Mouse (Mus musculus): ENCODE results near the gene Abcg4.

The Abcg4 gene

DNA sequence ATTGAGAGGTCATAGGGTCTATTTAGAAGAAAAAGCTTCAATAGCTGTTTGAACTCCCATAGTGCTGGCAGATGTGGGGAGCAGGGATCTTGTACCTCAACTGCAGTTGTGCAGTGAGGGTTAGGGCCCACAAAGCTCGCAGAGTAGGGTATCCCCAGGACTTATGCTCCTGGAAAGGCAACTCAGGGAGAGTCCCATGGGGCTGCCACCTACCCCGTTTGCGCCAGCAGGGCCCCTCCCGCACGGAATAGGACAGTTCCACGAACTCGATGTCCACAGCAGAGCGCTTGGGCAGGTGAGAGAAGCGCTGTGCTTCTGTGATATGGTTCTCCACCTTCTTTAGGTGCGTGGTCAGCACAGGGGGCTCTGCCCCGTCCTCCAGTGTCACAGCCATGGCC, 1.4 kb downstream of the Abcg4 start:
- ATAC-seq (ENCODE audit: insufficient number of reproducible peaks, low FRiP score, low TSS enrichment) = no peak

DNA sequence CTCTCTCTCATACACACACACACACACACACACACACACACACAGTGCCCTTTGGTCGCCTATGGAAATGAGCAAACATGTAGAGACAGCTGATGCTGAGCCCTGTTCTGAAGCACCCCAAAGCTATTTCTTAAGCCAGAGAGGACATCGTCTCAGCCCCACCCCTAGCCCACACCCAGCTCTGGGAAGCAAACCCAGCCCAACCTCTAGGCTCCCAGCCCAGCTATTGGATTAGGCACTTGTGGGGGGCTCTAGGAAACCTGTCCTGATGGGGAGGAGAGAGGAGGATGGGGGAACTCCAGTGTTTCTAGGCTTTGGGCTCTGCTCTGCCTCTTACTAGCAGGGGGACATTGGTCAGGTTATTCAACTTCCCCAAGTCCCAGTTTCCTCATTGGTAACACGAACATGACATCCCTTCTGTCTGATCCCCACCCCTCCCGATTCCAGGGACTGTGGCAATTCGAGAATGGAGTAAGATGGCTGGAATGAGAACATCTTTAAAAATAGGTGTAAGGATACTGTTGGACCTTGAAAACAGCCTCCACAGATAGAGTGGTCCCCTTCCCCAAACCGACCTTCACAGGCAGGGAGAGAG, 2.1 kb downstream of the Abcg4 start:
- no peak for ATAC-seq (ENCODE audit: insufficient number of reproducible peaks, low FRiP score, low TSS enrichment)

DNA sequence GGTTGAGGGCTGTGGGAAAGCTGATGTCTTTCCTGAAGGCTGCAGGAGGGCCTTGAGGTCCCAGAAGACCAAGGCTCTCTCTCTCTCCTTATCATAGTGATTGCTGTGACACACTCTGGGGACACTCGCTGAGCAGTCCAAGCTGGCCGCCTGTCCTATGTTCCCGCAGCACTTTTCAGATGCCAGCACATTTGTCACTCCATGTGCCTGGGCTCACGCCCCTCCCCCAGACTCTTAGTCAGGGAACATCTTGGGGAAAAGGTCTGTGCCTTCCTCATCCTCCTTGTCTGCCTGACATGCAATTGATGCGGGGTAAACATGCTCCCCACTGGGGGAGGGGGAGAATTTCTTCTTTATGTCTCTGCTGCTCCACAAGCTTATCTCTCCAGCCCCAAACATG, 5.2 kb downstream of the Abcg4 start:
- no peak for ATAC-seq (ENCODE audit: insufficient number of reproducible peaks, low FRiP score, low TSS enrichment)

DNA sequence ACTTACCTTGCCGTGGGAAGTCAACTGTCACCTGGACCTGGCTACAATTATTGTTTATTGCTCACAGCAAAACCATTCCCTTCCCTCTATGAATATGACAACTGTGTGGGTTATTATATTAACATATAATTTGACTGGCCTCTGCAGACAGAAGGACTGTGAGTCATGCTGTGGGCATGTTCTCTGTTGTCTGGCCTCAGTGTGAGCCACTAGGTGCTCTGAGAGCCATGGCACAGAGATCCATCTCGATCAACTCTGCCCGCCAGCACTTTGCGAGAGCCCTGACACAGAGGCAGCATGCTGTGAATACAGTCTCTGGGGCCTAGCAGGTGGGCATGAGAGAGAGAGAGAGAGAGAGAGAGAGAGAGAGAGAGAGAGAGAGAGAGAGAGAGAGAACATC, 18.4 kb downstream of the Abcg4 start:
- no peak for ATAC-seq (ENCODE audit: insufficient number of reproducible peaks, low FRiP score, low TSS enrichment)

DNA sequence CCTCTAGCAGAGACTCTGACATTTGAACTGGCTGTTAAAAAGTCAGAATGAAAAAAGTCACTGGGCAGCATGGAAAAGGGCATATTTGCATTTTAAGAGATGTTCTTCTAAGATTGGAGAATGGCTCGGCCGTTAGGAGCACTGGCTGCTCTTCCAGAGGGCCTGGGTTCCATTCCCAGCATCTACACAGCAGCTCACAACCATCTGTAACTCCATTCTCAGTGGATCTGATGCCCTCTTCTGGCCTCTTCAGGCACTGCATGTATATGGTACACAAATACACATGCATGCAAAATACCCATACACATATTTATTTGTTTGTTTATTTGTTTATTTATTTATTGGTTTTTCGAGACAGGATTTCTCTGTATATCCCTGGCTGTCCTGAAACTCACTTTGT, 19.3 kb downstream of the Abcg4 start:
- ATAC-seq (ENCODE audit: insufficient number of reproducible peaks, low FRiP score, low TSS enrichment) = no peak

DNA sequence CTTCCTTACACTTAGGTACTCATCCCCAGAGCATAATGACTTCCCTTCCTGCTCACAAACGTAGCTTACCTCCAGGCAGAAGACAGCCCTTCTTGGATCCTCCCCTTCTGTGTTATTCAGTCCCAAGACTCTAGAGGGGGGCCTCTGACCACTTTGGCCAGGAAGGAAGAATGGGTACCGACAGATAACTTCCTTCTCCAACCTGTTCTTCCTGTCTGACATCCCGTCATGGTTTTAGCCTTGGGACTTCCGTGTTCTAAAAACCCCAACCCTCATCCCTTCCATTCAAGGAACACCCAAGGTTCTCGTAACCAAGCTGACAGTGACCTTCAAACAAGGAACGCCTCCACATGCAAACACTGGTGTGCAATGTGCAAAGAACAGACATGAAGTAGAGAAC, 20.0 kb downstream of the Abcg4 start, which contains the start of gene Nlrx1:
Nlrx1 (minus strand) TSS at position 168 of the 400 bp plus-strand sequence.
- ATAC-seq (ENCODE audit: insufficient number of reproducible peaks, low FRiP score, low TSS enrichment) = no peak

DNA sequence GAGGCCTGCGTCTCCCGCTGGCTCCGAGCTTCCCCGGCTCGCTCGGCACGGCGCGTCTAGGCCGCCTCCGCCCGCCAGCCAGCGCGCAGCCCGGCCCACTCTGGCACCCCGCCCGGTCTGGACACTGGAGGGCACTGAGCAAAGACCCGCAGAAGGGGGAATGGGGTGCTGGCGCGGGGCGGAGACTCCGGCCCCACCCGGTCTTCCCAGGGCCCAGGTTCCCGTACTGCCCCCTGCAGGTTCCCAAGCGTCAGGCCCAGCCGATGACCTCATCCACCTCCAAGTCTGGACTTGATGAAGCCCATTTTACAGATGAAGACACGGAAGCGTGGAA, 20.4 kb downstream of the Abcg4 start:
- peak; percentile 70; the same call in 1 of the 2 replicates for ATAC-seq (ENCODE audit: insufficient number of reproducible peaks, low FRiP score, low TSS enrichment)

DNA sequence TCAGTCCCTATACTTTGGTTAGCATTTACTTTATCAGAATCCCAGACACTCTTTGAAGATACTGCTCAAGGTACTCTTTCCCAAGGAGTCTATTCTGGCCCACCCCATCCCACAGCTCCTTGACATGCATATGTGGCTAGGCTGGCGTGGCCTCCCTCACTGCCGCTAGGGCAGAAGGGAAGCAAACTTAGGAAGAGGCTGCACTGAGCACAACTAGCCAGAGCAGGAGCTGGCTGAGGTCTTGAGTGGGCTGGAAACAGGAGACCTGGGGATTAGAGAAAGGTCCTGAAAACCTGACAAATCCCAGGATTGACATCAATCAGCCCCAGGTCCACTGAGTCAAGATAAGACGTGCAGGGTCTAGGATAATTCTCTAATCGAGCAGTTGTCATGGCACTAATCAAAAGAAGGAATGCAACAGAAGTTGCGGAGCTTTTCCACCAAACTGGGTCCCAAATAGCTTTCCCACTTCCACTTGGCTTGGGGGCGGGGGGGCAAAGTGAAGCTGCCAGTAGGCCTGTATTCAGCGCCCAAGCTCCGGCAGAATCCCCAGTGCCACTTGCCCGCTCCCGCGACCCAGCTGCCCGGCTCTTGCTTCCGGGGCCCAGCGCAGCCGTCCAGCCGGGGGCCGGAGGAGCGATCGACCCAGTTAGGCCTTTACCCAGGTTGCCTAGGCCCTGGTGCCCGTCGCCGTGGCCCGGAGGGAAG, 20.9 kb downstream of the Abcg4 start:
- peak; percentile 81; the same call in 1 of the 2 replicates for ATAC-seq (ENCODE audit: insufficient number of reproducible peaks, low FRiP score, low TSS enrichment)

DNA sequence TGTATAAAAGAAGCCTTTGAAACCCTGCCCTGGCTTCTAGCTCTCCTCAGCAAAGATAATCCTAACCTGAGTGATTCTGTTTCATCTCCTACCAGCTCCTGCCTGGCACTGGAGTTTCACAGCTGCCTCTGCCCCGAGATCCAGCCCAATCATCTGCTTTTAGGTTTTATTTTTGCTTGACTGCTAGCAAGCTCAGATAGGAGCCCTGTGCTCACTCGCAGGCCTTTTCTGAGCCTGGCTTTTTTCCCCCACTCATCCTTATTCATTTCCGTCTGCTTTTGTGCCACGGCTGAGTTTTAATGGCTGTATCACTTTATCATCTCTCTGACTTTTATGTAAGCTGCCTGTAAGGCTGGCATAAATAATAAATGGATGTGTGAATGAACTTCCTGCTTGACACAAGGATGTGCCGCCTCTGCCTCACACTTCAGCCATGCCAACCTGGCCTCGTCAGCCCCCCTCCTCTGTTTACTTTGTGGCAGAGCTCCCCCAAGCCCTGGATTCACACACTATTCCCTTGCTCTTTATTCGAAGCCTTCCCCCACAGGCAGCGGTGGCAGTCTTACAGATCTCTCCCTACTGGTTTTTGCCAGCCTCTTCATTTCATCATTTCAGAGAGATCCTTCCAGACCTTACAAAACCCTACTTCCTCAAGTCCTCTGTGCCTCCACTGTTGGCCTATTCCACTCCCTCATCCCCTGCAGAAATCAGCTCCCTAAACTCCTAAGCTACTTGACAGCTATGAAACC, 21.8 kb downstream of the Abcg4 start:
- no peak for ATAC-seq (ENCODE audit: insufficient number of reproducible peaks, low FRiP score, low TSS enrichment)

DNA sequence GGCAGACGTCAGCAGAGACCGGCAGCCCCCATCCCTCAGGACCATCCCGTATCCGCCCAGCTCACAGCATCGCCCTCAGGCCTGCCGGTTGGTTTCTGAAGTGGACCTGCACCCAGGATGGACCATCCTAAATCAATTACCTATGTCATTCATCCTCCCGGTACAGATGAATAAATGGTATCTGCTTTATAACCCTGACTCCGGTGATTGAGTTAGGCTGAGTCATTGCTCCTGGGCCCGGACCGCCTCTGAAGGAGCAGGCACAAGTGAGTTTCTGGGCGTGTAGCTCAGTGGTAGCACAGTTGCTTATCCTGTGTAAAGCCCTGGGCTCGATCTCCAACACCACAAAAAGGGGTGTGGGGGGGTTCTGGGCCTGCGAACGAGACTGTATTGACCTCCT, 27.0 kb downstream of the Abcg4 start:
- ATAC-seq (ENCODE audit: insufficient number of reproducible peaks, low FRiP score, low TSS enrichment) = no peak

DNA sequence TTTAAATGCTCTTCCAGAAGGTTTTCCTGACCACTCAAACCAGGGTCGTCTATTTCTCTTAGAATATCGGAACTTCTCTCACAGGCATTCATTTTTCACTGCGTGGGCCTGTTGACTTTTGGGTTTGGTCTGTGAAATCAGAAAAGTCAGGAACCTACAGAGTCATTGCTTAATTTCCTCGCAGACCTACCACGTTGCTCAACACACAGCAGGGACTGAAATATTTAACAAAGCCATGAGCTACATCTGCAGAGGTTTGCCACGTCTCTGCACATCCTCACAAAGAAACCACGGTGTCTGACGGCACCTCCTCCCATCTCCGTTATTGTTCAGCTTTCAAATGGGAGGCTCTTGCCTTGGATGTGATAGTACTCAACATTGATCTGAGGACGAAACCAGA, 29.4 kb downstream of the Abcg4 start:
- ATAC-seq (ENCODE audit: insufficient number of reproducible peaks, low FRiP score, low TSS enrichment) = no peak

DNA sequence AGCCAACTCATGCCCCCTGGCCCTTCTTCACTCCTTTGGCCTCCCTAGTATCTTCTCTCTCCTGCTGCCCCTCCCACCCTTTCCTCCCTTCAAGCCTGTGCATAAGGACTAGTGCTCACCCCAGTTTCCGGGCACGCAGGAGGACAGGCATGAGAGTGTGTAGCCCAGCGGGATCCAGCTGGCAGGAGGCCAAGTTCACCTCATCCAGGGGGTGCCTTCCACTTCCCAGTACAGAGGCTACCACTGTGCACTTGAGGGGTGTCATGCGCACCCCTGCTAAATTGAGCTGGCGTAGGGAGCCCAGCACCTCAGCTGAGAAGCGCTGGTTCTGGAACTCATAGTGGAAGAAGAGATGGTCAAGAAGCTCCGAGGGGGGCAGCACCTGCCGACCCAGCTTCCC, 32.2 kb downstream of the Abcg4 start:
- no peak for ATAC-seq (ENCODE audit: insufficient number of reproducible peaks, low FRiP score, low TSS enrichment)

DNA sequence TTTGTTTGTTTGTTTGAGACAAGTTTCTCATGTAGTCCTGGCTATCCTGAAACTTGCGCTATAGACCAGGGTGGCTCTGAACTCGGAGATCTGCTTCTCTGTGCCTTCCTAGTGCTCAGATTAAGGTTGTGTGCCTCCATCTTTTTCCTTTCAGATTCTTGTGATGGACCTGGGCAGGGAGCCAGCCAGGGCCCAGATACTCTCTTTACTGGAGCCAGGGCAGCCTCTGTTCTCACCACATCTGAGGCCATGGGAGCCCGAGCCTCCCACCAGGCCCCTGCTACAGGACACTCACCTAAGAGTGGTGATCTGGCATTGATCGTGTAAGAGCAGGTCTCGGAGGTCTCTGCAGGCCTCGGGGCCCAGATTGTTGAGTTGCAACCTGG, 33.3 kb downstream of the Abcg4 start:
- no peak for ATAC-seq (ENCODE audit: insufficient number of reproducible peaks, low FRiP score, low TSS enrichment)

DNA sequence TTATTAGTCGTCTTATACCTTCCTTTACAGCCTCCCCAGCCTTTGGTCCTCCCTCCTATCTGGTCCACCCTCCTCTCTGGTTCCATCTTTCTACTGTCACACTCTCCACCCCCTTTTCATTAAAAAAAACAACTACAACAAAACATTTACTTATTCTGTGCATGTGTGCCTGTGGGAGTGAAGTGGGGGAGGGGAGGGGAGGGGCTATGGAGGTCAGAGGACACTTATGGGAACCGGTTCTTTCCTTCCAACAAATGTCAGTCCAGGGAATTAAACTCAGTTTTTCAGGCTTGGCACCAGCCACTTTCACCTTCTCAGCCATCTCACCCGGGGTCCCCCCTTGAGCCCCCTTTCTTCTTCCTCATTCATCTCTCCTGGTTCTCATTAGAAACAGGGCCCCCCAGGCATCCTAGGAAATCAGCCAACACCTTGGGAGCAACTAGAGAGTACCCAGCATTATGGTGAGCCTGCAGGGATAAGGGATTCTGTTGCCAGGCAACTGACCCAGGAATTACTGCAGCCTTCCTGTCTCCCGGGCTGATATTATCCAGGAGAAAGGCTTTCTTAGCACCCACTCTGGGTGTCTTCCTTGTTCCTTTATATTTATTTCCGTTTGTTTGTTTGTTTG, 33.8 kb downstream of the Abcg4 start:
- no peak for ATAC-seq (ENCODE audit: insufficient number of reproducible peaks, low FRiP score, low TSS enrichment)

DNA sequence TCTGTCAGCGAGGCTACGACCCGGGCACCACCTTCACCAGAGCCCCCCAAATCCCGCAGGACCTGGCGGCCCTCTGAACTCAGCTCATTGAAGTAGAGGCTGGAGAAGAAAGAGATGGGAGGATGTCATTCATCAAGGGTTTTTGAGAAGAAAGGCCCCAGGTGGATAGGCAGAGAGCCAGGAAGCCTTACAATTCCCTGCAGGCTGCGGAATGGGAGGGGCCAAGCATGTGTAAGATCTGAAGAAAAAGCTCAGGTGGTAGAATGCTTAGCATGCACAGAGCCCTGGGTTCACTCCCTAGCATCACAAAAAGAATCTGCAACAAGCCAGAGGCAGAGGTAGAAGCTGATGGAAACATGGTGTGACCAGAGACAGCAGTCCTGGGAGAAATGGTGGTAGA, 35.0 kb downstream of the Abcg4 start:
- no peak for ATAC-seq (ENCODE audit: insufficient number of reproducible peaks, low FRiP score, low TSS enrichment)

DNA sequence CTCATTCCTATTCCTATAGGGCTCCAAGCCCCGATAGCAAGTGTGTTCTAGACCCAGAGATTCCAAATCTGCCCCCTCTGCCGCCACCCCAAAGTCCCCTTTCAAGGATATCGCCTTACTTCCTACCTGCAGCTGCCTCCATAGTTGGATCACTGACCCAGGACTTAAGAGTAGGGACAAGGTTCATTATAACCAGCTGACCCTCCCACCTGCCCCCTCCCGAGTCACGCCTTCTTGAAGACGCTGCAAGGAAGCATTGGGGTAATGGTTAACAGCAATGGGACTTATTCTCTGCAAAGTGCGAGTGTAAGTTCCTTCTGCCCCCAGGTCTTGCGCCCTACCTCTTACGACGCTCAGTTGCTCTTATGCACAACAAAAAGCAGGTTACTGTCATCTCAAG, 37.1 kb downstream of the Abcg4 start, which contains the start of gene Pdzd3:
Pdzd3 (minus strand) TSS at position 158 of the 400 bp plus-strand sequence.
- no peak for ATAC-seq (ENCODE audit: insufficient number of reproducible peaks, low FRiP score, low TSS enrichment)

DNA sequence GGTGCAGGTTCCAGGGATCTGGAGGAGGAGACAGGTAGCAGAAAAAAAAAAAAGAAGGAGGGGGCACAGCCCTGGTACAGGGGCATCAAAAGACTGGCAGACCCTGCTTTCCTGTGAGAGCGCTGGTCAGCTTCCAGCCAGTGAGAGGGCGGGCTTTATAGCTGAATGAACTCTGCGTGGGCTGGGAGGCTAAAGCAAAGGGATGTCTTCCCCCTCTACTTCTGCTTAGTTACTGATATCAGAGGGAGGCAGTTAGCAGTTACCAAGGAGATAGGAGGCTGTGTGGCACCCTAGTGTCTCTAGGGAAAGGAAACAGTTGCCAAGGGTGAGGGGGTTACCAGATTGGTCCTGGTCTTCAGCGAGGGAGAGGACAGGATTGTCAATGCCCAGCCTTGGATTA, 38.0 kb downstream of the Abcg4 start:
- ATAC-seq (ENCODE audit: insufficient number of reproducible peaks, low FRiP score, low TSS enrichment) = no peak

DNA sequence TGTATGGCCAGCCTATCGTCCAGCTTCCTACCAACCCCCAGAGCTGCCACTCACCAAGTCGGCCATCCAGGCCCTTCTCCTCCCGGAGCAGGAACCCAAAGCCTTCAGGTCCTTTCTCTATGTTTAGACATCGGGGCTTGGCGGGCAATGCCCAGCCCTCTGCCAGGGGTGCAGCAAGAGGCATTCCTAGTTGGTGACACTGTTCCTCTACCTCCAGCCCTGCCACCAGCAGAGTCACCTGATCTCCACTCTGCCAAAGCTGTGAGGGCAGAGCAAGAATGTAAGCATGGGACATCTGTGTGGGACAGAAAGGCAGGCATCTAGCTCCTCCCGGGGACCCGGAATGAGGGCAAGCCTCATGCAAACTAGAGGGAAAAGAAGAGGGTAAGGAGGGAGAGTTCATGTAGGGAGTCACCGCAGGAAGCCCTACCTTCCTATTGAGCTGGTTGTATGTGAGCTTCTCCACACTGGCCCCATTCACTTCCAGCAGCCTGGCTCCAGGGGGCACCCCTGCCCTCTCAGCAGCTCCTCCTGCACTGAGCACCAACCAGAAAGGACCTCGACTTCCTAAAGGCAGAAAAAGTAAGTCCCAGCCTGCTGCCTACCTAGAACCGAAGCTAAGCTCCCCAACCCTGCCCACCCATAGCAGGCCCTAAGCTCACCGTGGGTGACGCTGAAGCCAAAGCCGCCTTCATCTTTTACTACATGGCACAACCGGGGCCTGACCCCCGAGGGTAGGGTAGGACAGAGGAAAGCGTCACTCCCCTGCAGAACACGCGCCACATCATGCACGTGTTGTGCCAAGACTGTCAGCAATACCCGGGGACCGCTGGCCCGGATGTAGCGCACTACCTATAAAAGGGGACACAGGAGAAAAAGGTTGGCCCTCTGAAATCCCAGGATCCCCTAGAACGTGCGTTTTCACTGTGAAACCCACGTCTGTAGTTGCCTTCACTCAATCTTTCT, 39.0 kb downstream of the Abcg4 start:
- peak; percentile 26; the same call in 1 of the 2 replicates for ATAC-seq (ENCODE audit: insufficient number of reproducible peaks, low FRiP score, low TSS enrichment)

DNA sequence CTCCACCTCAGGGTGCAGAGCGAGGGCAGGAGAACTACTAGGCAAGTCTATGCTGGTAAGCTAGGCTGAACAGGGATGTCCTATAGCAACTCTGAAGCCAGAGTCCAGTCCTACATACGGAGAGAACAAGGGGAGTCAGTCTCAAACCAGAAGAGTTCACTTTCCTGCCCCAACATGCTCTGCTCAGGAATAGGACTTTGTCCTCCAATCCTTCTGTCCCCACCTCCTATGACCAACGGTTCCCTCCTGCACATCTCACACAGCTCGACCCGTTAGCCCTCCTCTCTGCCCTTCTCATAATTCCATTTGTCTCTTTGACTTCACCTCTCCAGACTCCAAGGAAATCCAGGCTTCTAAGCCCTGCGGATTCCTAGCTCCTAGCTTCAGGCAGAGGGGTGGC, 40.5 kb downstream of the Abcg4 start:
- ATAC-seq (ENCODE audit: insufficient number of reproducible peaks, low FRiP score, low TSS enrichment) = no peak

DNA sequence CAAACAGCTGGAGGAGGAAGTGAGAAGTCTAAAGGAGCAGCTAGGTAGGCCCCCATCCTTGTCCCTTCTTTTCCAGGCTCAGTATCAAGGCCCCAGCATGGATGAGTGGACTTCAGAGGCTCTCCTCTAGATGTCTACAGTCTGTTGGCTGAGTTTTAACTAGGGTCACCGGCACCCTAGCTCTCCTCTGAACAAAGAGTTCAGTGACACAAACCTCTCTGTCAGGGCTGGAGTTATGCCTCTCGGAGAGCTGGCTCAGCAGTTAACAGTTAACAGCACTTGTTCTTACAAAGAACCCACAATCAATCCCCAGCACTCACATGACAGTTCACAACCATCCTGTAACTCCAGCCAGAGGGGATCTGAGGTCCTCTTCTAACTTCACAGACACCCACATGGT, 44.8 kb downstream of the Abcg4 start:
- no peak for ATAC-seq (ENCODE audit: insufficient number of reproducible peaks, low FRiP score, low TSS enrichment)

All from cerebellum, adult (tissue).